Mouse (Mus musculus) embryonic facial prominence, embryonic 15.5 days (tissue): ENCODE results near the gene Hhat. TPM values are rescaled to one million over a fixed set of nuclear protein-coding genes. Genes with fewer than 3 reads are reported as not detected.

Source experiments
- ATAC-seq: fragments of 200-750 bp; cut with Nextera tagmentation; 2 replicates; pipeline ENCODE4 v1.8.0; 2017; ENCODE audit warnings: low read depth, moderate TSS enrichment; ENCODE audit not compliant: insufficient number of reproducible peaks, low FRiP score, low TSS enrichment
- H3K27ac ChIP-seq: fragments of 300-500 bp; sonication (generic); replicated peaks from 2 replicates; pipeline ENCODE4 v1.5.1; 2015; ENCODE audit warnings: mild to moderate bottlenecking, inconsistent platforms
- H3K27me3 ChIP-seq: fragments of 300-500 bp; sonication (generic); 2 replicates; pipeline ENCODE4 v1.6.1; 2015; ENCODE audit warnings: inconsistent platforms
- H3K36me3 ChIP-seq: fragments of 300-500 bp; sonication (generic); 2 replicates; pipeline ENCODE4 v1.6.1; 2015; ENCODE audit warnings: mild to moderate bottlenecking, inconsistent platforms
- H3K4me1 ChIP-seq: fragments of 300-500 bp; sonication (generic); 2 replicates; pipeline ENCODE4 v1.6.1; 2015; ENCODE audit warnings: inconsistent platforms
- H3K4me2 ChIP-seq: fragments of 300-500 bp; sonication (generic); replicated peaks from 2 replicates; pipeline ENCODE4 v1.6.1; 2015; ENCODE audit warnings: mild to moderate bottlenecking, inconsistent platforms
- H3K4me3 ChIP-seq: fragments of 300-500 bp; sonication (generic); replicated peaks from 2 replicates; pipeline ENCODE4 v1.5.1; 2015; ENCODE audit warnings: mild to moderate bottlenecking, inconsistent platforms
- H3K9ac ChIP-seq: fragments of 300-500 bp; sonication (generic); 2 replicates; pipeline ENCODE4 v1.6.1; 2015; ENCODE audit warnings: inconsistent platforms
- H3K9me3 ChIP-seq: fragments of 300-500 bp; sonication (generic); replicated peaks from 2 replicates; pipeline ENCODE4 v1.6.1; 2016; ENCODE audit warnings: inconsistent platforms
- WGBS: fragments of 180-500 bp; shearing (Covaris S2); methylation state at CpG from one replicate; pipeline ENCODE4 v1.1.7; 2015; 5-methylcytosine and 5-hydroxymethylcytosine counted together
- polyA plus RNA-seq: library from polyadenylated mRNA; unstranded; fragments of >200 nt; fragmentation: Nextera tagmentation; extraction: Ambion mirVana; gene quantifications from 2 replicates; pipeline ENCODE4 v1.2.1, GENCODE M21; 2015

Hhat gene
- polyA plus RNA-seq, 1 experiment from 2014 or later = 9.5 TPM

GRCm38 (mm10) chr1:192677236-192677635 is 93.8 kb downstream of the Hhat start:
- Histone ChIP-seq H3K9me3 (no peaks in the 10 kb centered on the region), H3K4me1 (no peaks in the 10 kb centered on the region), H3K9ac (no peak overlapping the region), H3K27ac (no peak overlapping the region), H3K27me3 (no peaks in the 10 kb centered on the region), H3K36me3 (no peaks in the 10 kb centered on the region), H3K4me3 (no peak overlapping the region), H3K4me2 (no peak overlapping the region)
- 50% methylated on average over 5 of the region's 5 CpGs for WGBS
- ATAC-seq = no peak

- Histone ChIP-seq H3K36me3 (no peaks in the 10 kb centered on the region), H3K9ac (no peak overlapping the region), H3K27ac (no peak overlapping the region), H3K4me2 (no peak overlapping the region), H3K4me3 (no peak overlapping the region), H3K4me1 (no peaks in the 10 kb centered on the region), H3K9me3 (no peaks in the 10 kb centered on the region), H3K27me3 (no peaks in the 10 kb centered on the region)
- ATAC-seq = no peak
- WGBS = 55% methylated on average over 4 of the region's 4 CpGs
These were observed 107.4 kb downstream of the Hhat start for GRCm38 (mm10) chr1:192663608-192664007.

GRCm38 (mm10) chr1:192663092-192663491 is 107.9 kb downstream of the Hhat start:
- Histone ChIP-seq H3K27ac (no peak overlapping the region), H3K4me1 (no peaks in the 10 kb centered on the region), H3K4me2 (no peak overlapping the region), H3K9me3 (no peaks in the 10 kb centered on the region), H3K9ac (no peak overlapping the region), H3K4me3 (no peak overlapping the region), H3K27me3 (no peaks in the 10 kb centered on the region), H3K36me3 (no peaks in the 10 kb centered on the region)
- 65% methylated on average over 5 of the region's 5 CpGs for WGBS
- no peak for ATAC-seq

GRCm38 (mm10) chr1:192661612-192662011 is 109.4 kb downstream of the Hhat start:
- H3K27ac ChIP-seq = no peak overlapping the region
- no peaks in the 10 kb centered on the region for H3K36me3 ChIP-seq
- no peak overlapping the region for H3K4me3 ChIP-seq
- H3K4me1 ChIP-seq = no peaks in the 10 kb centered on the region
- no peak overlapping the region for H3K4me2 ChIP-seq
- no peak overlapping the region for H3K9ac ChIP-seq
- ATAC-seq = no peak
- no peaks in the 10 kb centered on the region for H3K9me3 ChIP-seq
- no peaks in the 10 kb centered on the region for H3K27me3 ChIP-seq

- Histone ChIP-seq H3K4me1 (no peaks in the 10 kb centered on the region), H3K9me3 (no peaks in the 10 kb centered on the region), H3K27me3 (no peaks in the 10 kb centered on the region), H3K9ac (no peak overlapping the region), H3K27ac (no peak overlapping the region), H3K36me3 (no peaks in the 10 kb centered on the region), H3K4me2 (no peak overlapping the region), H3K4me3 (no peak overlapping the region)
- ATAC-seq = no peak
- WGBS = 77% methylated on average over 6 of the region's 6 CpGs
These were observed 113.6 kb downstream of the Hhat start for GRCm38 (mm10) chr1:192657417-192657816.

- no peaks in the 10 kb centered on the region for H3K36me3 ChIP-seq
- WGBS = 49% methylated on average over 8 of the region's 8 CpGs
These were observed 118.9 kb downstream of the Hhat start for GRCm38 (mm10) chr1:192651981-192652605.

GRCm38 (mm10) chr1:192650586-192650985 is 120.4 kb downstream of the Hhat start:
- 79% methylated on average over 7 of the region's 7 CpGs for WGBS

More at GRCm38 (mm10) chr1:192651981-192652605, 118.9 kb downstream of the Hhat start:
- Histone ChIP-seq H3K4me3 (no peak overlapping the region), H3K27me3 (no peaks in the 10 kb centered on the region), H3K27ac (no peak overlapping the region), H3K4me2 (no peak overlapping the region), H3K9me3 (no peaks in the 10 kb centered on the region), H3K4me1 (no peaks in the 10 kb centered on the region), H3K9ac (no peak overlapping the region)
- ATAC-seq = no peak

GRCm38 (mm10) chr1:192650023-192650422 is 121.0 kb downstream of the Hhat start:
- 78% methylated on average over 4 of the region's 4 CpGs for WGBS
- Histone ChIP-seq H3K4me1 (no peaks in the 10 kb centered on the region), H3K27me3 (no peaks in the 10 kb centered on the region), H3K4me3 (no peak overlapping the region), H3K9ac (no peak overlapping the region), H3K27ac (no peak overlapping the region), H3K9me3 (no peaks in the 10 kb centered on the region), H3K36me3 (no peaks in the 10 kb centered on the region), H3K4me2 (no peak overlapping the region)
- ATAC-seq = no peak

More at GRCm38 (mm10) chr1:192650586-192650985, 120.4 kb downstream of the Hhat start:
- Histone ChIP-seq H3K4me1 (no peaks in the 10 kb centered on the region), H3K9ac (no peak overlapping the region), H3K9me3 (no peaks in the 10 kb centered on the region), H3K36me3 (no peaks in the 10 kb centered on the region), H3K27me3 (no peaks in the 10 kb centered on the region), H3K27ac (no peak overlapping the region), H3K4me2 (no peak overlapping the region), H3K4me3 (no peak overlapping the region)
- no peak for ATAC-seq

GRCm38 (mm10) chr1:192649233-192649632 is 121.8 kb downstream of the Hhat start:
- no peak; the same call in 1 of the 2 replicates for ATAC-seq

GRCm38 (mm10) chr1:192647361-192647760 is 123.7 kb downstream of the Hhat start:
- Histone ChIP-seq H3K4me2 (no peak overlapping the region), H3K9me3 (no peaks in the 10 kb centered on the region), H3K4me1 (no peaks in the 10 kb centered on the region), H3K9ac (no peak overlapping the region), H3K4me3 (no peak overlapping the region), H3K36me3 (no peaks in the 10 kb centered on the region), H3K27ac (no peak overlapping the region), H3K27me3 (no peaks in the 10 kb centered on the region)
- 31% methylated on average over 2 of the region's 2 CpGs for WGBS
- no peak for ATAC-seq

More at GRCm38 (mm10) chr1:192649233-192649632, 121.8 kb downstream of the Hhat start:
- no peak overlapping the region for H3K4me3 ChIP-seq
- H3K27me3 ChIP-seq = no peaks in the 10 kb centered on the region
- H3K27ac ChIP-seq = no peak overlapping the region
- H3K4me2 ChIP-seq = no peak overlapping the region
- H3K4me1 ChIP-seq = no peaks in the 10 kb centered on the region
- H3K9ac ChIP-seq = no peak overlapping the region
- 56% methylated on average over 3 of the region's 3 CpGs for WGBS
- no peaks in the 10 kb centered on the region for H3K36me3 ChIP-seq
- no peaks in the 10 kb centered on the region for H3K9me3 ChIP-seq

- H3K9ac ChIP-seq = no peak overlapping the region
- H3K4me2 ChIP-seq = no peak overlapping the region
- no peak overlapping the region for H3K4me3 ChIP-seq
- no peak overlapping the region for H3K27ac ChIP-seq
- H3K36me3 ChIP-seq = no peaks in the 10 kb centered on the region
- no peak for ATAC-seq
- no peaks in the 10 kb centered on the region for H3K27me3 ChIP-seq
- no peaks in the 10 kb centered on the region for H3K4me1 ChIP-seq
- H3K9me3 ChIP-seq = no peaks in the 10 kb centered on the region
- WGBS = 77% methylated on average over 2 of the region's 2 CpGs
These were observed 128.9 kb downstream of the Hhat start for GRCm38 (mm10) chr1:192642126-192642525.

- Histone ChIP-seq H3K4me2 (no peak overlapping the region), H3K36me3 (no peaks in the 10 kb centered on the region), H3K27ac (no peak overlapping the region), H3K9ac (no peak overlapping the region), H3K27me3 (no peaks in the 10 kb centered on the region), H3K4me3 (no peak overlapping the region), H3K9me3 (no peaks in the 10 kb centered on the region), H3K4me1 (no peaks in the 10 kb centered on the region)
- no peak for ATAC-seq
- WGBS = 68% methylated on average over 3 of the region's 3 CpGs
These were observed 131.8 kb downstream of the Hhat start for GRCm38 (mm10) chr1:192639175-192639574.
